Mouse (Mus musculus) heart, postnatal 0 days (tissue): Measurements from ENCODE around the gene Fam13c.

Experiments
- CTCF ChIP-seq: IDR thresholded peaks from 2 replicates; pipeline ENCODE4 v1.5.1; 2016; ENCODE audit warnings: antibody characterized with exemption, control low read depth, low read depth
- EP300 ChIP-seq: IDR thresholded peaks from 2 replicates; pipeline ENCODE4 v1.6.1; 2016; ENCODE audit warnings: antibody characterized with exemption, low read depth

DNA sequence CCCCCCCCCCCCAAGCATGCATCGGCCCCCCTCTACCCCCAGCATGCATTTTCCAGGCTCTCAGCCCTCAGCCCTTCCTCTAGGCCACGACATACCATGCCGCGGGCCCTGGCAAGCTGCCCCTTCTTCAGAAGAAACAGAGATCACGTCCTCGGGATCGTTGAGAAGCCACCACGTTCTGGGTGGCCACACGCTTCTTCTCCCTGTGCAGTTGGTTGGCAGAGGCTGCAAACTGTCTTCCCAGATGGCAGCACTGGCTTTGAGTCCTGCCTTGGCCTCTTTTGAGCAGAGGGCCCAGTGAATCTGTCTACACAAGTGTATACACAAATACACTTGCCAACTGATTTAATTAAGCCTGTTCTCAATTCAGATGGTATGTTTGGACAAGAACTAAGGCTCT, 92.0 kb downstream of the Fam13c start:
- no peak for TF ChIP-seq CTCF
- no peak for TF ChIP-seq EP300
